Mouse (Mus musculus) CH12.LX (cell line): ENCODE data around the gene Atp8b3. TPM values are rescaled to one million over a fixed set of nuclear protein-coding genes. Genes with fewer than 3 reads are reported as not detected.

ENCODE experiments used
- DNase-seq: peaks from one replicate; pipeline ENCODE4 v3.0.0-alpha.2; 2013; ENCODE audit errors: extremely low read depth
- H3K27ac ChIP-seq: 2 replicates; pipeline ENCODE4 v1.5.1; 2012; ENCODE audit warnings: low read depth, mild to moderate bottlenecking, control low read depth, moderate library complexity; ENCODE audit not compliant: insufficient read depth
- H3K27me3 ChIP-seq: replicated peaks from 2 replicates; pipeline ENCODE3; 2012; ENCODE audit warnings: inconsistent platforms
- H3K36me3 ChIP-seq, 2 experiments: replicated peaks in 1 of 2; 2 replicates each; pipeline versions ENCODE3 to v1.6.1; 2012; ENCODE audit warnings: inconsistent platforms in 1 of 2, low read length in 1 of 2, mild to moderate bottlenecking in 1 of 2, mixed read lengths in 1 of 2, moderate library complexity in 1 of 2; ENCODE audit not compliant: control insufficient read depth in 1 of 2, insufficient read depth in 1 of 2
- H3K4me1 ChIP-seq, 2 experiments: 2 replicates each; pipeline ENCODE4 v1.6.1; 2012; ENCODE audit warnings: inconsistent platforms in 1 of 2, moderate library complexity in 1 of 2; ENCODE audit not compliant: insufficient read depth in 2 of 2, control insufficient read depth in 1 of 2
- H3K4me2 ChIP-seq: 2 replicates; pipeline ENCODE4 v1.6.1; 2012; ENCODE audit warnings: low read depth, mild to moderate bottlenecking, control low read depth; ENCODE audit not compliant: poor library complexity, insufficient read depth, severe bottlenecking
- H3K4me3 ChIP-seq, 3 experiments: fragments of 150-350 bp in 1 of 3; sonication (generic) in 1 of 3; replicated peaks in 1 of 3; 2 replicates each; pipeline versions ENCODE3 to v1.5.1; 2011 to 2012; ENCODE audit warnings: low read depth in 2 of 3, low read length in 2 of 3, mild to moderate bottlenecking in 2 of 3, moderate library complexity in 2 of 3, control low read depth in 1 of 3, improper control_type of control experiment in 1 of 3, inconsistent platforms in 1 of 3, mixed read lengths in 1 of 3; ENCODE audit not compliant: poor library complexity in 1 of 3
- H3K79me2 ChIP-seq: replicated peaks from 2 replicates; pipeline ENCODE4 v1.6.1; 2012; ENCODE audit warnings: mild to moderate bottlenecking, moderate library complexity; ENCODE audit not compliant: control insufficient read depth, poor library complexity, insufficient read depth, severe bottlenecking; ENCODE audit errors: extremely low read depth
- H3K9ac ChIP-seq: 2 replicates; pipeline ENCODE4 v1.6.1; 2012; ENCODE audit warnings: low read depth, mild to moderate bottlenecking, control low read depth, moderate library complexity; ENCODE audit not compliant: insufficient read depth
- H3K9me3 ChIP-seq: replicated peaks from 2 replicates; pipeline ENCODE3; 2012; ENCODE audit warnings: low read length, inconsistent platforms, mixed read lengths
- CHD1 ChIP-seq: IDR thresholded peaks from 2 replicates; pipeline ENCODE4 v1.6.1; 2012; ENCODE audit warnings: low read depth, low read length, improper control_type of control experiment, inconsistent platforms
- CTCF ChIP-seq, 2 experiments: IDR thresholded peaks in 1 of 2; conservative IDR thresholded peaks in 1 of 2; 2 replicates each; pipeline ENCODE4 v1.5.1; 2011 to 2012; ENCODE audit warnings: low read depth in 2 of 2, low read length in 2 of 2, improper control_type of control experiment in 1 of 2, inconsistent platforms in 1 of 2, mild to moderate bottlenecking in 1 of 2, moderate library complexity in 1 of 2
- ETS1 ChIP-seq: conservative IDR thresholded peaks from 2 replicates; pipeline ENCODE4 v1.6.1; 2012; ENCODE audit warnings: low read depth, mild to moderate bottlenecking, inconsistent platforms, low read length, improper control_type of control experiment, moderate library complexity
- HCFC1 ChIP-seq: IDR thresholded peaks from 2 replicates; pipeline ENCODE4 v1.6.1; 2012; ENCODE audit warnings: low read depth, mild to moderate bottlenecking, inconsistent platforms, low read length, improper control_type of control experiment
- IRF4 ChIP-seq: IDR thresholded peaks from 2 replicates; pipeline ENCODE4 v1.6.1; 2014; ENCODE audit warnings: low read depth, mild to moderate bottlenecking, inconsistent platforms, low read length, improper control_type of control experiment
- JUN ChIP-seq: IDR thresholded peaks from 2 replicates; pipeline ENCODE4 v1.6.1; 2011; ENCODE audit warnings: low read depth, mild to moderate bottlenecking, low read length, improper control_type of control experiment, moderate library complexity; ENCODE audit not compliant: insufficient read depth
- JUND ChIP-seq: conservative IDR thresholded peaks from 2 replicates; pipeline ENCODE4 v1.6.1; 2011; ENCODE audit warnings: low read depth, low read length, improper control_type of control experiment
- KAT2A ChIP-seq: IDR thresholded peaks from 2 replicates; pipeline ENCODE4 v1.6.1; 2012; ENCODE audit warnings: low read length, improper control_type of control experiment, inconsistent platforms; ENCODE audit not compliant: insufficient replicate concordance
- MAX ChIP-seq: IDR thresholded peaks from 2 replicates; pipeline ENCODE4 v1.6.1; 2011; ENCODE audit warnings: low read length, improper control_type of control experiment
- MAZ ChIP-seq: IDR thresholded peaks from 2 replicates; pipeline ENCODE4 v1.6.1; 2012; ENCODE audit warnings: low read depth, mild to moderate bottlenecking, inconsistent platforms, low read length, improper control_type of control experiment, moderate library complexity
- NELFE ChIP-seq: IDR thresholded peaks from 2 replicates; pipeline ENCODE4 v1.6.1; 2011; ENCODE audit warnings: low read depth, low read length, improper control_type of control experiment
- NRF1 ChIP-seq: IDR thresholded peaks from 2 replicates; pipeline ENCODE4 v1.6.1; 2014; ENCODE audit warnings: low read depth, mild to moderate bottlenecking, inconsistent platforms, low read length, improper control_type of control experiment, moderate library complexity
- POLR2A ChIP-seq: IDR thresholded peaks from 2 replicates; pipeline ENCODE4 v1.6.1; 2011; ENCODE audit warnings: low read depth, mild to moderate bottlenecking, improper control_type of control experiment, low read length
- SMC3 ChIP-seq: IDR thresholded peaks from 2 replicates; pipeline ENCODE4 v1.6.1; 2011; ENCODE audit warnings: low read depth, low read length, improper control_type of control experiment
- TBP ChIP-seq: conservative IDR thresholded peaks from 2 replicates; pipeline ENCODE4 v1.6.1; 2011; ENCODE audit warnings: low read depth, low read length, improper control_type of control experiment
- TCF12 ChIP-seq: IDR thresholded peaks from 2 replicates; pipeline ENCODE4 v1.6.1; 2014; ENCODE audit warnings: low read depth, mild to moderate bottlenecking, inconsistent platforms, low read length, improper control_type of control experiment
- UBTF ChIP-seq: IDR thresholded peaks from 2 replicates; pipeline ENCODE4 v1.6.1; 2012; ENCODE audit warnings: low read depth, mild to moderate bottlenecking, inconsistent platforms, low read length, improper control_type of control experiment, moderate library complexity
- USF2 ChIP-seq: conservative IDR thresholded peaks from 2 replicates; pipeline ENCODE4 v1.6.1; 2011; ENCODE audit warnings: low read depth, low read length, improper control_type of control experiment
- ZMIZ1 ChIP-seq: IDR thresholded peaks from 2 replicates; pipeline ENCODE4 v1.6.1; 2012; ENCODE audit warnings: low read depth, mild to moderate bottlenecking, inconsistent platforms, low read length, improper control_type of control experiment
- ZNF384 ChIP-seq: IDR thresholded peaks from 2 replicates; pipeline ENCODE4 v1.6.1; 2012; ENCODE audit warnings: low read depth, low read length, improper control_type of control experiment, inconsistent platforms
- dilution Hi-C: fragments of 300-500 bp; cut with MboI; formaldehyde crosslinking; loops from 2 replicates; pipeline ENCODE4 v1.14.3; 2020; ENCODE audit warnings: low sequenced_read_pairs; ENCODE audit not compliant: extremely low pct_unique_long_range_greater_than_20kb, extremely low pct_ligation_motif_present
- in situ Hi-C: fragments of 300-500 bp; cut with MboI; formaldehyde crosslinking; loops from 3 replicates; pipeline ENCODE4 v1.14.3; 2019; ENCODE audit warnings: low sequenced_read_pairs, low pct_ligation_motif_present, low pct_unique_long_range_greater_than_20kb, mixed read lengths
- polyA plus RNA-seq: library from polyadenylated mRNA; unstranded; fragments of >175 nt; gene quantifications from 2 replicates; pipeline ENCODE4 v1.2.1, GENCODE M21; 2012; ENCODE audit warnings: low read depth; ENCODE audit not compliant: insufficient read length
- total RNA-seq, 2 experiments: library from RNA; depleted of rRNA; stranded (reverse); fragments of 300-350 nt in 1 of 2; fragments of >200 nt in 1 of 2; gene quantifications; 2 replicates each; pipeline ENCODE4 v1.2.3; 2012 to 2014

The Atp8b3 gene
- total and polyA plus RNA-seq, 3 experiments: 0.08 to 0.27 (median 0.21) TPM

DNA sequence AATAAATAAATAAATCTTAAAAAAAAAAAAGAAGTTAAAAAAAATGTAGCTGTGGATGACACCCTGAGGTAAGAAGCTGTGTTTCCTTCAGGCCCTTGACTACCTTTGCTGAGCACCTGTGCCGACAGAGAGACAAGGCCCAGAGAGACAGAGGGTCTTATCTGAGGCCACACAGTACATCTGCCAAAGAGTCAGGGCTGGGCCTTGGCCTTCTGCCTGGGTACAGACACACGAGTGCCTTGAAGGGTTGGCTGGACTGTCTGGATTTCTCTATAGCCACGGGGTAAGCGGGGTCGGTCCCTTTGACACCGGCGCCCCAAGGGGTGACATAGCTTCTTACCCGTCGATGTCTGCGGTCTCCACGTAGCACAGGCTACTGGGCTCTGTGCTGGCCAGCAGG, 6.1 kb downstream of the Atp8b3 start:
- TF ChIP-seq POLR2A (no peak), ZMIZ1 (no peak), SMC3 (no peak), USF2 (no peak), NELFE (no peak), JUND (no peak), MAZ (no peak), TBP (no peak), ZNF384 (no peak), MAX (no peak), JUN (no peak), UBTF (no peak), CHD1 (no peak), NRF1 (no peak), CTCF (conservative IDR thresholded peaks at IDR 0.05 in 1 of 2, IDR thresholded peaks at IDR 0.05 in 1 of 2; ENCODE audit: low read depth in 2 of 2, low read length in 2 of 2) (no peak), KAT2A (no peak), HCFC1 (no peak), TCF12 (no peak)
- peaks cover 17% of the 10 kb centered on the region for H3K27me3 ChIP-seq
- no peak overlapping the region for H3K4me2 ChIP-seq
- no peaks in the 10 kb centered on the region for H3K79me2 ChIP-seq
- H3K4me1 ChIP-seq: peaks cover 14 to 43% of the 10 kb centered on the region in 2 experiments
- H3K27ac ChIP-seq: no peak overlapping the region
- H3K4me3 ChIP-seq: no peak overlapping the region
- H3K9ac ChIP-seq: no peak overlapping the region
- H3K36me3 ChIP-seq: no peaks in the 10 kb centered on the region
- no peak for DNase-seq
- in situ Hi-C loops: no loop called here
- dilution Hi-C loops: no loop called here
- H3K9me3 ChIP-seq: no peaks in the 10 kb centered on the region

DNA sequence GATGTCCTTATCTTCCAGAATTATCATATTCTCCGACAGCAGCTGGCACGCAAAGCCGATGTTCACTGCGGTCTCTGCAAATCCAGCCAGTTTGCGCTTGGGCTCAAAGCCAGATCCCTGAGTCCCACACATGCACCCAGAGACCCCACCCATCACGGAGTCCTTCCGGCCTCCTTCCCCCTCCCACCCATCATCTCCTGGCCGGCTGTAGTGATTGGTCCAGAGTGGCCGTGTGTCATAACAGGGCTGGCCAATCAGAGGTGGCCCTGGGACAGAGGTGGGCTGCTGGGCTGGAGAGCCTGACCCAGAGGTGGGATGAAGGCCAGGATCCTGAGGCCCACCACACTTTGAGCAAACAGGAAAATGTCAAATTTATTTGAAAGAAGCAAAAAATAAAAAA, 12.8 kb downstream of the Atp8b3 start:
- no peak overlapping the region for H3K27ac ChIP-seq
- H3K9ac ChIP-seq: no peak overlapping the region
- peaks cover 0 to under 1% of the 10 kb centered on the region in 2 experiments; a peak in 1 of 4 replicates for H3K4me1 ChIP-seq
- peaks cover 13% of the 10 kb centered on the region for H3K9me3 ChIP-seq
- TF ChIP-seq MAX (no peak), JUN (no peak), IRF4 (no peak), SMC3 (no peak), MAZ (no peak), ETS1 (no peak), USF2 (no peak), CTCF (conservative IDR thresholded peaks at IDR 0.05 in 1 of 2, IDR thresholded peaks at IDR 0.05 in 1 of 2; ENCODE audit: low read depth in 2 of 2, low read length in 2 of 2) (no peak)
- H3K27me3 ChIP-seq: peaks cover 52% of the 10 kb centered on the region
- no peaks in the 10 kb centered on the region for H3K79me2 ChIP-seq
- in situ Hi-C loops: no loop called here
- no peak overlapping the region for H3K4me2 ChIP-seq
- no peak overlapping the region for H3K4me3 ChIP-seq
- dilution Hi-C loops: no loop called here
- H3K36me3 ChIP-seq: no peaks in the 10 kb centered on the region
- no peak for DNase-seq
